Mouse (Mus musculus): ENCODE data around the gene Gm20852. TPM values are rescaled to one million over a fixed set of nuclear protein-coding genes. Genes with fewer than 3 reads are reported as not detected.
"Not testable (repeated sequence)": the region's sequence is repeated elsewhere in the genome, so short reads cannot be mapped to it uniquely, and the experiment has no call there.

Gm20852 gene
- not detected for total RNA-seq (2021)
- long read RNA-seq, experiment 1: 0 reads
- long read RNA-seq, experiment 2: 0 reads

DNA sequence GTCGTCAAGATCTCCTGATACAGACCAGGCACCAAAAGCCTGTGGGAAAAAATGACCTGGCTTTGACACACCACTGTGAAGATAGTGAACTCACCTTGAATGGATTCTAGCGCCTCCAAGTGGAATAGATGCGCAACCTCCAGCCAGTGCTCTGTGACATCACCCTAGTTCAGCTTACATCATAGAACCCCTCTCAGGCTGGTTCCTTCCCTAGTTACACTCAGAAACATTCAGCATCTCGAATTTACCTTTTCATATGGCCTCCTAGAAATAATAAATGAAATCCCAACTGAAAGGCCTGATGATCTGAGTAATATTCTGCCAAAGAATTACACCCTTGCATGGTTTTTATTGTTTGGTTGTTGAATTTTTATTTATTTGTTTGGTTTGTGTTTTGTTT is at the start of gene Gm20852:
Gene Gm20852 (minus strand): TSS at position 101 of the 400 bp plus-strand sequence.
- intact Hi-C loops (cut with DNase I); DNase-seq: not testable (repeated sequence)
